Mouse (Mus musculus): ENCODE measurements around the gene Rbbp8nl. TPM values are rescaled to one million over a fixed set of nuclear protein-coding genes. Genes with fewer than 3 reads are reported as not detected.

The Rbbp8nl gene
- polyA plus RNA-seq, 1 experiment from 2014 or later: 1.5 TPM

Small RNA genes lying within 50 kb of the gene (microRNA-seq; reads per million reads assigned to microRNA genes)
- gene Mir3091 (ENCODE audit: borderline number of aligned reads): not detected

Other genes starting within 250 kb of the Rbbp8nl start
- gene Psma7, start 247.4 kb downstream of the Rbbp8nl start, polyA plus RNA-seq (2015; fragmentation: Nextera tagmentation; extraction: Ambion mirVana): 472 and 518 TPM in 2 replicates
- 5.2 and 6.1 TPM in 2 replicates for gene Ss18l1, start 247.4 kb downstream of the Rbbp8nl start, polyA plus RNA-seq (2015; fragmentation: Nextera tagmentation; extraction: Ambion mirVana)
- 24.3 and 25.6 TPM in 2 replicates for gene Mtg2, start 219.3 kb downstream of the Rbbp8nl start, polyA plus RNA-seq (2015; fragmentation: Nextera tagmentation; extraction: Ambion mirVana)
- gene Hrh3, start 185.4 kb downstream of the Rbbp8nl start, polyA plus RNA-seq (2015; fragmentation: Nextera tagmentation; extraction: Ambion mirVana): 0.13 and 0.40 TPM in 2 replicates
- 42.6 and 43.0 TPM in 2 replicates for gene Osbpl2, start 170.6 kb downstream of the Rbbp8nl start, polyA plus RNA-seq (2015; fragmentation: Nextera tagmentation; extraction: Ambion mirVana)
- 176 and 190 TPM in 2 replicates for gene Adrm1, start 118.4 kb downstream of the Rbbp8nl start, polyA plus RNA-seq (2015; fragmentation: Nextera tagmentation; extraction: Ambion mirVana)
- 28.0 and 37.2 TPM in 2 replicates for gene Lama5, start 64.0 kb downstream of the Rbbp8nl start, polyA plus RNA-seq (2015; fragmentation: Nextera tagmentation; extraction: Ambion mirVana)
- 599 and 606 TPM in 2 replicates for gene Rps21, start 32.5 kb downstream of the Rbbp8nl start, polyA plus RNA-seq (2015; fragmentation: Nextera tagmentation; extraction: Ambion mirVana)
- 13.5 and 14.2 TPM in 2 replicates for gene Cables2, start 16.4 kb downstream of the Rbbp8nl start, polyA plus RNA-seq (2015; fragmentation: Nextera tagmentation; extraction: Ambion mirVana)
- gene Gata5, start 44.8 kb upstream of the Rbbp8nl start, polyA plus RNA-seq (2015; fragmentation: Nextera tagmentation; extraction: Ambion mirVana): not detected in 2 replicates
- 3.1 and 3.4 TPM in 2 replicates for gene Slco4a1, start 166.4 kb upstream of the Rbbp8nl start, polyA plus RNA-seq (2015; fragmentation: Nextera tagmentation; extraction: Ambion mirVana)
- gene Ntsr1, start 210.1 kb upstream of the Rbbp8nl start, polyA plus RNA-seq (2015; fragmentation: Nextera tagmentation; extraction: Ambion mirVana): 0.32 and 0.45 TPM in 2 replicates